Mouse (Mus musculus) testis, adult 2 months (tissue): ENCODE data around the gene Smarce1.

Experiments
- CTCF ChIP-seq: fragments of 200-500 bp; IDR thresholded peaks from 2 replicates; pipeline ENCODE4 v1.5.1; 2012; ENCODE audit warnings: low read depth, mild to moderate bottlenecking, inconsistent platforms, low read length, moderate library complexity; ENCODE audit not compliant: control insufficient read depth, insufficient read depth, insufficient replicate concordance
- POLR2A ChIP-seq: fragments of 200-500 bp; IDR thresholded peaks from 2 replicates; pipeline ENCODE4 v1.6.1; 2012; ENCODE audit warnings: low read depth, mild to moderate bottlenecking, inconsistent platforms, low read length, moderate library complexity; ENCODE audit not compliant: control insufficient read depth

DNA sequence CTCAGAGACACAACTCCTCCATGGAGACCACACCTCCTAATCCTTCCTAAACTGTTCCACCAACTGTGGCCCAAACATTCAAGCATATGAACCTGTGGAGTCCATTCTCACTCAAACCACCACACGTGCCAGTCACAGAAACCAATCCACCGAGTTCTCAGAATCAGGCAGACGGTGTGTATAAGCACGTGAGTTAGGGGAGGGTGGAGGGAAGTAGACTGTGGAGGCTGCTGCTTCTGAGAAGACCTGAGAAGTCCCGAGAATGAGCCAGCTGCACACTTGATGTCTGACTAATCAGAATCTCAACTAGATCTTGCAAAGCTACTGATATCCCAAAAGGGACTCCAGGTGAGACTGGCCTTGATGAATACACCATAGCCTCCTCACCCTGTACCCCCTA lies 50.7 kb downstream of the Smarce1 start:
- TF ChIP-seq CTCF = no peak
- no peak for TF ChIP-seq POLR2A
